Mouse (Mus musculus): ENCODE measurements around the gene Lig3.
A peak's percentile ranks its signal among the peaks of the same experiment; 100 is the strongest.

Gene Lig3

DNA sequence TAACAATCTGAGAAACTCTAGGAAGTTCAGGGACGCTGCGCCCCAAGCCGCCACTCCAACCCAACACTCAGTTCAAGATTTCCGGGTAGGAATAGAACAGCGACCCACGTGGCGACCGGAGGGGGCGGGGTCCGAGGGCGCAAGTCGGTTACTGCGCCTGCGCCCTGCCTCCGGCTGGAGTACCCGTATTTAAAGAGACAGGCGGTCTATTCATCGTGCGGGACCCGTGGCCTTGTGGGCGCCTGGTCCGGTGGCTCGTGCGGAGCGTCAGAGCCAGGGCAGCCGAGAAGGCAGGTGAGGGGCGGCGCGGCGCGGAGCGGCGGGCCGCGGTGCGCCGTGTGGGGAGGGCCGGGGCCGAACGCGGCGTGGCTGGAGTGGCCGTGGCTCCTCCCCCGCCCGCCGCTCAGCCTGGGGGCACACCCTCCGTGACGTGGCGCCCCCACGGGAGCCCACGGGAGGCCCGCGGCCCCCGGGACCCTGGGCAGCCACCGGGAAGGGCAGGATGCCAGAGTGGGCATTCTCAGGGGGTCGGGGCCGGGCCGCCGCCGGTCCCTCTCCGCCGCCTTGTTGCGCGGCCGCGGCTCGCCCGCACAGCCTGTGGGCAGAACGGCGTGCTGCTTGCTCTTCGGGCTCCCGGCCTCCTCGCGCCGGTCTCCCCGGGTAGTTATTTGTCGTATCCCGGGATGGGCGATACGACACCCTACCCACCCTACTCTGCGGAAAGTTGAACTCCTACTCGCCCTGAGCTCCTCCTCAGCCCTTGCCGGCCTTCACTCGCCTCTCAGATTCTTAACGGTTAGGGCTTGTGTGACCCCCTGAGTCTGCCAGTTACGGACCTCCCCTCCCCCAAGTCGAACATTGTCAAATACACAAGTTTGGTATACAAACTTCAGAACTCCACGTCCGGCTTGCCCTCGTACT is at the start of gene Lig3:
TSS of gene Lig3 (plus strand) at position 126 of the 921 bp plus-strand sequence.
- DNase-seq (ENCODE audit: low spot score in 2 of 2) = peak; percentile 93

DNA sequence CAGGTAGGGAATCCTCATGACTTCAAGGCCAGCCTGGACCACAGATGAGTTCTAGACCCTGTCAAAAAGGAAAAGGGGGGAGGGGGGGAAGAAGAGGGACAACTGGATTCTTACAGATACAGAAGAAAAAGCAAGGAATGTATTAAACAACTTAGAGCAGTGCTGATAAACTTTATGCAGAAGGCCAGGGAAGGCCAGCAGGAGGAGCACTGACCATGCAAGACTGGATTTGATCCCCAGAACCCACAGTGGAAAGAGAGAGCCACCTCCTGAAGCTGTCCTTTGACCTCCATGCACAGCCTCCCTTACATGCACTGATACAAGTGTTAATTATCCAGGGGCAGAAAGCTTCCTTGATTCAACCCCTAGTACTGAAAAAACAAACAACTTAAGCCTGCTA is 46.7 kb upstream of the Lig3 start:
- no peak for DNase-seq (ENCODE audit: low spot score in 2 of 2)

DNA sequence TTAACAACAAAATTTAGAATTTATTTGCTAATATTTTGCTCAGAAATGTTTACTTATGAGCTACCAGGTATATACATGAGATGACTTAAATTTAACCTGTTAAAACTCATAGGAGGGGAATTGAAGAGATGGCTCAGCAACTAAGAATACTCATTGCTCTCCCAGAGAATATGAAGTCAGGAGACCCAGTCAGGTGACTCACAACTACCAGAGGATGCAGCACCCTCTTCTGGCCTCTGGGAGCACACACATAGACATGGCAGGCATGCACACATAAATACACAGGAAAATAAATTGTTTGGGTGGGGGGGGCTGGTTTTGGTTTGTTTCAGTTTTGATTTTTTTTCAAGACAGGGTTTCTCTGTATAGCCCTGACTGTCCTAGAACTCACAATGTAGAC is 41.9 kb upstream of the Lig3 start:
- DNase-seq (ENCODE audit: low spot score in 2 of 2) = no peak

DNA sequence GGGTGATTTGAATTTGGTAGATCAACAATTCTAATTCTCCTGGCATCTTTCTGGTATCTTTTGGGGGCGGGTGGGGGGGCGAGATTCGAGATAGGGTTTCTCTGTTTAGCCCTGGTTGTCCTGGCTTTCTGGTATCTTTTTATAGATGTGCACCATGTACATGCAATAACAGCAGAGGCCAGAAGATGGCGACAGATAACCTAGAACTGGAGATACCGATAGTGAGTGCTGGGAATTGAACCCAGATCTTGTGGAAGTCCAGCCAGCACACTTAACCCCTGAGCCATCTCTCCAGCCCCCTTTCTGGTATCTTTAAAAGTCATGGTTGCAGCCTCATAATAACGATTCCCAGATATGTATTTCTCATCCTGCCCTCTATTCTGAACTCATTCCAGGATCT is 34.8 kb upstream of the Lig3 start:
- DNase-seq (ENCODE audit: low spot score in 2 of 2) = peak in 1 of 2 experiments; percentile 18

DNA sequence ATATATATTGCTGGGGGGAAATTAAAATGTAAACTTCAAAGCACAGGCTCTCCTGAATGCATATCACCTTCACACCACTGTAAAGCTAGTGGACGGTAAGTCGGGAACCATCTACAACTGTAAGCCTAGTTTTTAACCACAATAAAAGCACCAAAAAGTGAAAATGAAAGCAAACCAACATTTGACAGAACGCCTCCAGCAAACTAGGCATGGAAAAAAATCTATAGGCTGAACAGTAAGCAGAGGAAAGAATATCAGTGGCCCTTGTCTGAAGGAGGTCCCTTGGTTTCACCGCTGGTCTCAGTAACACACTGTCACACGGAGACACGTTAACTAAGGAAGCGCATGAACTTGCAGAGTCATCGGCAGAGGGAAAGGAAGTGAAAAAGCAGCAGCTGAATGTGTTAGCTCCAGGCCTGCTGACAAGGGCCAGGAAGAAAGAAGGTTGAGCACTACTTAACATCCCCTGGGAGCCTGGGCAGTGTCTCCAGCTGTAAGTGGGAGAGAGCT is 34.0 kb upstream of the Lig3 start:
- no peak for DNase-seq (ENCODE audit: low spot score in 2 of 2)

DNA sequence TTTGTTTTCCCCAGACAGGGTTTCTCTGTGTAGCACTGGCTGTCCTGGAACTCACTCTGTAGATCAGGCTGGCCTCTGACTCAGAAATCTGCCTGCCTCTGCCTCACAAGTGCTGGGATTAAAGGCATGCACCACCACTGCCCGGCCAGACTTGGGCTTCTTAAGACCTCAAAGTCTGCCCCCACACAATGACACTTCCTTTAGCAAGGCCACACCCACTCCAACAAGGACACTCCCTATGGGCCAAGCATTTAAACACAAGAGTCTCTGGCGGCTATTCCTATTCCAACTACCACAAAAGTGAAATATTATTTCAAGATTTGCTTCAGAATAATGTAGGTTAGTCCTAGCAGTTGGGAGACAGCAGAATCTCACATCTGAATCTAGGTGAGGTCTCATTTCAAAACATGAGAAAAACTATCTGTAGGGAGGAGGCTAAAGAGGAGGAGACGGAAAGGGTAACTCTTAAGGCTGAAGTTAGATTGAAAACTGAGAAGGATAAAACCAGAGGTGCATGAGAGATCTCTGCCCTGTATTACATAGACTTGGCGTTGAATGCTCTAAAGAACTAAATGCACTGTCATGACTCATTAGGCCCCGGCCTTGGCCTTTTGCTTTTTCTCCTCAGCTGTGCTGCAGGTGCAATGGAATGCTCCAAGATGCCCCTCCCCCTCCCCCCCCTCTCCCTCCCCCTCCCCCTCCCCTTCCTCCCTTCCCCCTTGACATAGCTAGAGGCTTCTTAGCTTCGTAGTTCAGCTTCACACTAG is 28.4 kb upstream of the Lig3 start:
- no peak for DNase-seq (ENCODE audit: low spot score in 2 of 2)

DNA sequence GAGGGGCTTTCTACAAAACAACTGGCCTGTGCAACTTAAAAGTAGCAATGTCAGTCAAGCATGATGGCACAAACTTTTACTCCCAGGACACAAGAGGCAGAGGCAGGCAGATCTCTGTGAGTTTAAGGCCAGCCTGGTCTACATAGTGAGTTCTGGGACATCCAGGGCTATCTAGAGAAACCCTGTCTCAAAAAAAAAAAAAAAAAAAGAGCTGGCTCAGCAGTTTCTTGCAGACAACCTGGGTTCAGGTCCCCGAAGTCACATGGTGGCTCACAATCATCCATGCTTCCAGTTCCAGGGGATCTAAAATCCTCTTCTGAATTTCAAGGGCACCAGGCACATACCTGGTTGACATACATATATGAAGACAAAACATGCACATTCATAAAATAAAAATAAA is 25.0 kb upstream of the Lig3 start:
- no peak for DNase-seq (ENCODE audit: low spot score in 2 of 2)

DNA sequence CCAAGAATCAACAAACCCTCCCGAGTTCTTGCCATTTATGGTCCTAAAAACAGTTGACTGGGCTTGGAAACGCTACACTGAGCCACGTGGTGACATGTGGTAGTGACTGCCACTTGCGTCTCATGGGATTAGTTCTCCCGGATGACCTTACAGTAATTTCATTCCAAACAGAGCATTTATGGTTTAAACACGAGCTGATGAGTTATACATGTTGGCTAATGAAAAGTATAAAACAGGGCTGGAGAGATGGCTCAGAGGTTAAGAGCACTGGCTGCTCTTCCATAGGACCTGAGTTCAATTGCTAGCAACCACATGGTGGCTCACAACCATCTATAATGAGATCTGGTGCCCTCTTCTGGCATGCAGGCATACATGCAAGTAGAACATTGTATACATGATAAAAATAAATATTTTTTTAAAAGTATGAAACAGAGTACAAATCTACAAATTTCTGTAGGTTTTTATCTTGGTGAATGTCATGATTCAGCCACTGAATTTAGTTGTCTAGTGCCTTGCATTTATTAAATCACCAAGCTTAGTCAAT is 18.6 kb upstream of the Lig3 start:
- DNase-seq (ENCODE audit: low spot score in 2 of 2) = no peak

DNA sequence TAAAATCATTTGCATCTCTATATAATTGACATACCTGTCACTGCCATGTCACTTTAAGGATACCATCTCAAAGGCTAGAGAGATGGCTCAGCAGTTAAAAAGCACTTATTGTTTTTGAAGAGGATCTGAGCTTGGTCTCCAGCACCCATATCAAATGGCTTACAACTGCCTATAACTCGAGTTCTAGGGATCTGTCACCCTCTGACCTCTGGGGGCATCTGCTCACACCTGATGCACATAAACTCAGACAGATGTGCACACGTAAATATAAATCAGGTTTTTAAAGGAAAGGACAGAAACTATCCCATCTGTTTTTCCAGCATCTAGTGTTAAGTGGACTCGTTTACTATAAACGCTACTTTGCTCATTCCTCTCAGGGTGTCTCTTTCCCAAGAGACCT is 17.6 kb upstream of the Lig3 start:
- DNase-seq (ENCODE audit: low spot score in 2 of 2) = no peak

DNA sequence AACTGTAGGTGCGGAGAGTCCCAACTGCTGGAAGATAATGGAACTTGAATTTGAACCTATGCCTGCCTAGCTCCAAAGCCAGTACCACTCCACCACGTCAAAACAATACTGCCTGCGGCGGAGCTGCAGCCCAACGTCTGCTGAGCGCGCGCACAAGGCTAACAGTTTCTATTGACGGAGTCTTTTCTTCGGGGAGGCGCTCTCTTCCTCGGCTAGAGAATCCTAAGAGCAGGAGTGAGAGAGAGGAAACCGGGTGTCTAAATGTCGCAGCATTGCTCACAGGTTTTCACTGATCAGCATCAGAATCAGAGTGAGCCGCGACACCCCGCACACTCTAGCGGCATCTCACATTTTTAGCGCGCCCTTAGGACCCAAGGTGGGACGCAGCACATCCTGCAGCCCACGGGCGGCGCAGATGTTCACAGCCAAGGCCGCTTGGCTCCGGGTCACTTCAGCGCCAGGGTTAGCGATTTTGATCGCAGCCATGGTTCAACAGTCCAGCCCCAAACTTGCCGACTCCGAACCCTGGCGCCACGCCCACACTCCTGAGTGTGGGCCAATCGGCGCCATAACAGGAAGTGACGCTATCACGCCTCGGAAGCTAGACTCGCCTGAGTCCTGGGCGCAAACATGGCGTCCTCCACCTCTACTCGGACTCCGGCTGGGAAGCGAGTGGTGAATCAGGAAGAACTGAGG is 17.0 kb upstream of the Lig3 start, which contains the start of the genes Cct6b and Zfp830:
TSS of gene Cct6b (minus strand) at position 580 of the 696 bp plus-strand sequence.
TSS of gene Zfp830 (plus strand) at position 604 of the 696 bp plus-strand sequence.
- DNase-seq (ENCODE audit: low spot score in 2 of 2) = peak; percentile 90 to 91

DNA sequence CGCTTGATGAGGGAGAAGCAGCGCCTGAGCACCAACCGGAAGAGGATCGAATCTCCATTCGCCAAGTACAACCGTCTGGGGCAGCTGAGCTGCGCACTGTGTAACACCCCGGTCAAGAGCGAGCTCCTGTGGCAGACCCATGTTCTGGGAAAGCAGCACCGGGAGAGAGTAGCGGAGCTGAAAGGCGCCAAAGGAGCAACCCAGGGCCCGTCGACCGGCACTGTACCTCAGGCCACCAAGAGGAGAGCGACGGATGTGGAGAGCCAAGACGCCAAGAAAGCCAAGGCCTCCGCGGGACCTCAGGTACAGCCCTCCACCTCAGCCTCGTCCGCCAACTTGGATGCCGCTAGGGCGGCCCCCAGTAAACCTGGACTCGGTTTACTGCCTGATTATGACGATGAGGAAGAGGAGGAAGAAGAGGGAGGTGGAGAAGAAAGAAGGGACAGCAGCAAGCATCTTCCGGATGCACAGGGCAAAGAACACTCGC is 16.4 kb upstream of the Lig3 start:
- DNase-seq (ENCODE audit: low spot score in 2 of 2) = no peak

DNA sequence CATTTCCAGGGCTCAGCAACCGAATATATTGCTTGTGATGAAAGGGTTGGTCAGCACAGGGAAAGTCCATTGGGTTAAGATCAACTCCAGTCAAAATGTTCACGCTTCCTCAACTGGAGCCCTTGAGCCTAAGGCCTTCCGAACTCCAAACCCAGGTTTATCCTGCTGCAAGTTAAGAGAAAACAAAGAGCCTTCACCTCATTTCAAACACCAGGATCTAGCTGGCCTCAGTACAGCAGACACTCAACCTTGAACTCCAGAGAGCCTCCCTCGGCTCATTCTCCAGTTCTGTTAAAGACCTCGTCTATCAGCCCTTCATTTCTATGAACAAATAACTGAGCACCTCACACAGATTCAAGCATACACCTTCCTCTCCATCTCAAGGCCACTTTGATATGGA is 774 bp upstream of the Lig3 start:
- no peak for DNase-seq (ENCODE audit: low spot score in 2 of 2)

DNA sequence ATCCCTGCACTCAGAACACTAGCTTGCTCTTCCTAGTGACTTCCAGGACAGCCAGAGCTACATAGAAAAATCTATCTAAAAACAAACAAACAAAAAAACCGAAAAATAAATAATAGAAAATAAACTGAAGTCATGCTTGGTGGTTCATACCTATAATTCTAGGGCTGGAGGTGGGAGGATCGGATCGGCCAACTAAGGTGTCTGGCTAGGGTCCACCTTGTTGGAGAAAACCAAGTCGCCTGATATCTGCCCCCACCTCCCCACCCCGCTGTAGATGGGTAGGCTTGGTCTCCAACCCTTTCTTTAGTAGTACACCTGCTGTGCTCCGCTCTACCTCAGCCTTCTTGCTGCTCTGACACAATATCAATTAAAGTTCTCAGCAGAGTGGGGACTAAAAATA is 1.3 kb downstream of the Lig3 start:
- no peak for DNase-seq (ENCODE audit: low spot score in 2 of 2)

DNA sequence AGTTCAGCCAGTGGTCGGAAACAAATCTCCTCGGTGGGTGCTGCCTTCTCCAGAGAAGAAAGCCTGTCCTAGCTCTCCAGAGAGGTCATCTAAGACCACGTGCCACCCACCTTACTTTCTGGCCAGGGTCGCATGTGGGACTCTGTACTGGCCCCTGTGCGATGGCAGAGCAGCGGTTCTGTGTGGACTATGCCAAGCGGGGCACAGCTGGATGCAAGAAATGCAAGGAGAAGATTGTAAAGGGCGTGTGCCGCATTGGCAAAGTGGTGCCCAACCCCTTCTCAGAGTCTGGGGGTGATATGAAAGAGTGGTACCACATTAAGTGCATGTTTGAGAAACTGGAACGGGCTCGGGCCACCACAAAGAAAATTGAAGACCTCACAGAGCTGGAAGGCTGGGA is 2.5 kb downstream of the Lig3 start:
- DNase-seq (ENCODE audit: low spot score in 2 of 2) = no peak

DNA sequence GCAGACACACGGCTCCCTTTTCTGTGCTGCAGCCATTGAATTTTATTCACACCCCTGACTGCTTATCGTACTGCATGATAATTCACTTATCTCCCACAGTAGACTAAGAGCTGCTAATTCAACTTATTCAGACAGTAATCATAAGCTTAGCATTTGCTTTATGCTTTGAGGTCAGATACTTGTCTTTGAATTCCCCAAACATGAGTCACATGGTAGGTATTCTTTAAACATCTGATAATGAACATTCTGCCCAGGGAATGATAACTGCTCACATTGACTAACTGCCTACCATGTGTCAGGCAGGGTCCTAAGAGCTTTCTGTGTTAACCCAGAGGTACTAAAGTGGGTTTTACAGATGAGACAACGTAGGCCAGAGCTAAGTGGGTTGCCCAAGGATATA is 25.7 kb downstream of the Lig3 start:
- DNase-seq (ENCODE audit: low spot score in 2 of 2) = no peak

DNA sequence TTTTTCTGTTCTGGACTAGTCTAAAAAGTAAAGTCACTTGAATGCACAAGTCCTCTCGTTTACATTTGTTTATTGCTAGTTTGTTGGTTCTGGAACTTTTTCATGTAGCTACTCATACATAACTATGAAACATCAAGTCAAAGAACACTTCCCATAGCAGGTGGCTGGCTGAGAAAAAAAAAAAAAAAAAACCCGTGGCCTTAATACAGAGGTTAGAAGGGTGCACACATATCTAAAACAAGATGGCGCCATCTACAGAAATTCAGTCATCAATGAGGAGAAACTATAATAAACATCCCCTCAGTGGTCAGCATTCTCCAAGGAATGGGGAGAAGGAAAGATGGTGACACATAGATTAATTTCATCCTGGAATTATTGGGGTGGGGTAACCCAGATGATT is 26.5 kb downstream of the Lig3 start:
- no peak for DNase-seq (ENCODE audit: low spot score in 2 of 2)

DNA sequence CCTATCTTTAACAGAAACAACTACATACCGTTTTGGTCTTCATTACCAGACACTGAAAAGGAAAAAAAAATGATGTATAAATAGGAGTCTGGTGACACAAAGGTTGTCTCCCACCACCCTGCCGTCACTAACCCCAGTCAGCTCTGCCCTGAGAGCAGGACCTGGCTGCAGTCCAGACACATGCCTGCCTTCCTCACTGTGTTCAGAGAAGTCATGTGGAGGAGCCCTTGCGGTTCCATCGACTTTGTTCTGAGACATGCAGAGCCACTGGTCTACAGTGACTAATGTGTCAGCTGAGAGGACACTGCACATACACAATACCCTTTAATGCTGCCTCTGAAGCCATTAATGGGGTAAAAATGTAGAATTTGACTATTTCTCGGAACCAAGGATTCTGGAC is 27.6 kb downstream of the Lig3 start:
- DNase-seq (ENCODE audit: low spot score in 2 of 2) = no peak

DNA sequence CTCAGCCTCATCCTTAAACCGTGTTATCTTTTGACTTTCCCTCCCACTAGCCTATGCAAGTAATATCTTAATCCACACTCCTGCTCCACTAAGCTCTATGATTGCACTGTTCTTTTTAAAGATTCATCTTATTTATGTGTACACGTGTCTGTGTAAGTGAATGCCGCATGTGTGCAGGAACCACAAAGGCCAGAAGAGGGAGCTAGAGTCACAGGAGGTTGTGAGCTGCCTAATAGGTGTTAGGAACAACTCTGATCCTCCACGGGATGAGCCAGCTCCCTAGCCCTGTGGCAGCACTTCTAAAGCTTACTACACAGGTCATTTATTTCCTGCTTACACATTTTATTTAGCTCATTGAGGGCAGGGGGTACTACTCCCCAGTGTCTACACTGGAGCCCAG is 38.4 kb downstream of the Lig3 start:
- peak in 1 of 2 experiments; percentile 40 for DNase-seq (ENCODE audit: low spot score in 2 of 2)

DNA sequence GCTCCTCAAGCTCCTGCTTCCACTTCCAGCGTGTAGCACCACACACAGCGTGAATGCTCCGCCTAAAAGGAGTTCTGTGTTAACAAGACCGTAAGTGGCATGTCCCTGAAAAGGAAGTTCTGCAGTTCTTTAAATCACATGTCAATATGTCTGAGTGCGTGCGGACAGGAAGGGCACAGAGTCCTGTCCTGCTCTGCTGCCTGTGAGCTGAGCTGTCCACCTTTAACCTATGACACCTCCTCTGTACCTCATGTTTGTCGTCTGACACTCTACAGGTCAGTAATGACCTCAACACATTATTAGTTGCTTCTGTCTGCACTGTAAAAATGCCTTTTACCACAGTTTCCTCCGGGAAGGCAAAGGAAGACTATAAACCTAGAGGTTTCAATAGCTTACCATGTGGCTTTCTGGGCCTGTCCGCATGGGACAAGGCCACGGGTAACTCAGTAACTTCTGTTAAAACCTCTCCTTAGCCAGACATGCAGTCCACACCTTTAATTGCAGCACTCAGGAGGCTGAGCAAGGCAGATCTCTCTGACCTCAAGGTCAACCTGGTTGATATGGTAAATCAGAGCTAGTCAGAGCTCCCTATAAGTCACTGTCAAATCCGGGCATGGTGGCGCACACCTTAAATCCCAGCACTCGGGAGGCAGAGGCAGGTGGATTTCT is 40.0 kb downstream of the Lig3 start:
- DNase-seq (ENCODE audit: low spot score in 2 of 2) = no peak

DNA sequence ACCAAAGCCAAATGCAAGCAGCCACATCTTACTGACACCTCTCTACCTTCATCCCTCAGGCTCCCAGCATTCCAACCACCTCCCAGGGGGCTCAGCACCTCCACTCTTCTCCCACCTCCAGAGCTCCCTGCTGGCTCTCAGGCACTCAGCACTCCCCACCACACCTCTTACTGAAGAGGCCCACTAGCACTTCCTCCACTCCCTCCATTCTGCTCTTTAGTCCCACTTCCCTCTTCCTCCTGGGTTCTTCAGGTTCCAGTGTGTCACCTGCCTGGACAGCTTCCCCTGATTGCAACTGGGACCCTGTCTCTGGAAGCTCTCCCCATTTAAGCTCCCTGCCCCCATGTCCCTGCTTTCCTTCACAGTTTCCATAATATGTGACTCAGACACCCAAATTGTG is 45.9 kb downstream of the Lig3 start:
- DNase-seq (ENCODE audit: low spot score in 2 of 2) = no peak

Measured in urinary bladder, postnatal 36 days (tissue).